ENCODE assay signal across 17 mouse cellular contexts in the genomic region with DNA sequence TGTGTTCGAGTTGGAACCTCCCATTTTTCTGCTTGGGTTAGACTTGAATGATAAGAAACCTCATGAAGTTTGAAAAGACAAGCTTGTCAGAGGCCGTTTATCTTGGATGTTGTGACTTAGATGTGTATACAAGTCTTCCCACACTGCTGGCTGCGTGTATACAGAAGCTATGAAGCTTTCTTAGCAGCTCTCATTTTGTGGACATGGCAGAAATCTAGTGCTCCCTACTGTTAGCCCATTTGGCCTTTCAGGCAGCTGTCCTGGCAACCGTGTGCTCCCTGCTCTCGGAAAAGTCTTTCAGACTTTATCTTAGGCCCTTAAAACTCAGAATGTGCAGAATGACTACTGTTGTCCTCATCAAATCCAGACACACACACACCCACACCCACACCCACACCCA.
"Had no signal": no experiment of that assay in that cellular context is flagged by ENCODE, and none has a peak within 500 bp of the region (broad histone marks: within the 10 kb centered on the region; RNA-seq: fewer than 3 reads in every experiment).

No protein-coding gene starts in this region.

- H3K27me3 ChIP-seq: liver, embryonic 13.5 days; liver, embryonic 15.5 days; lung, embryonic 15.5 days; megakaryocyte, embryonic 14.5 days; midbrain, embryonic 12.5 days; midbrain, embryonic 15.5 days; neural tube, embryonic 12.5 days; stomach, embryonic 15.5 days had no signal

- H3K4me3 ChIP-seq: liver, embryonic 13.5 days; liver, embryonic 15.5 days; lung, embryonic 15.5 days; megakaryocyte, embryonic 14.5 days; midbrain, embryonic 12.5 days; midbrain, embryonic 15.5 days; neural tube, embryonic 12.5 days; stomach, embryonic 15.5 days had no signal

- H3K36me3 ChIP-seq: liver, embryonic 13.5 days; liver, embryonic 15.5 days; lung, embryonic 15.5 days; midbrain, embryonic 12.5 days; midbrain, embryonic 15.5 days; neural tube, embryonic 12.5 days; stomach, embryonic 15.5 days had no signal

- ATAC-seq: liver, postnatal 0 days; midbrain, embryonic 15.5 days had no signal

- H3K9ac ChIP-seq: liver, embryonic 13.5 days; liver, embryonic 15.5 days; liver, postnatal 0 days; lung, embryonic 15.5 days; midbrain, embryonic 12.5 days; midbrain, embryonic 15.5 days; neural tube, embryonic 12.5 days; stomach, embryonic 15.5 days had no signal

- H3K4me1 ChIP-seq: liver, embryonic 13.5 days; liver, embryonic 15.5 days; lung, embryonic 15.5 days; megakaryocyte, embryonic 14.5 days; midbrain, embryonic 12.5 days; midbrain, embryonic 15.5 days; neural tube, embryonic 12.5 days; stomach, embryonic 15.5 days had no signal

- H3K27ac ChIP-seq: liver, embryonic 13.5 days; liver, embryonic 15.5 days; lung, embryonic 15.5 days; macrophage; midbrain, embryonic 12.5 days; midbrain, embryonic 15.5 days; neural tube, embryonic 12.5 days; stomach, embryonic 15.5 days; stomach, postnatal 0 days had no signal

- H3K4me2 ChIP-seq: liver, embryonic 13.5 days; liver, embryonic 15.5 days; lung, embryonic 15.5 days; midbrain, embryonic 12.5 days; midbrain, embryonic 15.5 days; neural tube, embryonic 12.5 days; stomach, embryonic 15.5 days had no signal

- H3K9me3 ChIP-seq: liver, embryonic 13.5 days; liver, embryonic 15.5 days; lung, embryonic 15.5 days; megakaryocyte, embryonic 14.5 days; midbrain, embryonic 12.5 days; midbrain, embryonic 15.5 days; neural tube, embryonic 12.5 days; stomach, embryonic 15.5 days had no signal

- DNase-seq: liver, embryonic 13.5 days; liver, postnatal 0 days; lung, postnatal 14 days; lung, postnatal 36 days; right cerebral cortex, postnatal 14 days; thymus, adult 2 months; thymus, postnatal 25 days; thymus, postnatal 4 days had no signal
